Mouse (Mus musculus) cerebellum, adult (tissue): ENCODE measurements around the gene Ndrg2.
"Not testable (repeated sequence)": the region's sequence is repeated elsewhere in the genome, so short reads cannot be mapped to it uniquely, and the experiment has no call there.

Experiments used
- ATAC-seq: cut with Nextera tagmentation; 2 replicates; pipeline ENCODE4 v1.9.2; 2017; ENCODE audit warnings: mild to moderate bottlenecking, moderate library complexity, mixed read lengths; ENCODE audit not compliant: insufficient number of reproducible peaks, low FRiP score, low TSS enrichment

Ndrg2 gene

GRCm38 (mm10) chr14:51884031-51884544 is 29.9 kb downstream of the Ndrg2 start:
- no peak for ATAC-seq

- no peak for ATAC-seq
These were observed 30.4 kb downstream of the Ndrg2 start for GRCm38 (mm10) chr14:51883527-51884030.

- ATAC-seq, result no peak
These were observed 36.4 kb downstream of the Ndrg2 start for GRCm38 (mm10) chr14:51877517-51877916.

GRCm38 (mm10) chr14:51871741-51872140 is 42.2 kb downstream of the Ndrg2 start:
- no peak for ATAC-seq

DNA sequence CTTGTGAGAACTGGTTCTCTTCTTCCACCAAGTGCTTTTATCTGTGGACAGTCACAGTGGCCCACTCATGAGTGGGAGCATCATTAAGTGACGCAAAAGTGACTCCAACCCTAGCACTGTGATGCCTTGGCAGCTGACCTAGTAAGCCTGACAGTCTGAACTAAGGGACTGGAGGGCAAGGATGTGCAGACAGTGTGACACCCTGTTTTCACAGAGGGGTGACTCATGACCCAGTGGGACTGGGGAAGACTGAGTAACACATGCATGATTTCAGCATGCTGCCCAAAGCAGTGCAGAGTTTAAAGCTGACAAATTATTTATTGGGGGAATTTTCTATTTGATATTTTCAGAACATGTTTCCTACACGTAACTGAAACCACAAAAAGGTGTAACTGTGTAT is 43.2 kb downstream of the Ndrg2 start:
- ATAC-seq, result no peak

- ATAC-seq, result not testable (repeated sequence)
These were observed 50.4 kb downstream of the Ndrg2 start for GRCm38 (mm10) chr14:51863603-51864002.

- ATAC-seq, result not testable (repeated sequence)
These were observed 58.7 kb downstream of the Ndrg2 start for GRCm38 (mm10) chr14:51855280-51855679.
